Mouse (Mus musculus) spleen, adult 10 weeks (tissue): ENCODE data around the gene Gadl1. TPM values are rescaled to one million over a fixed set of nuclear protein-coding genes. Genes with fewer than 3 reads are reported as not detected.

ENCODE experiments used
- polyA plus RNA-seq: library from polyadenylated mRNA; stranded (reverse); fragments of 350-450 nt; fragmentation: Illumina TruSeq; extraction: RNeasy Lipid Tissue Mini Kit (QIAGEN cat#74804); gene quantifications from one replicate; pipeline ENCODE4 v1.2.3, GENCODE M21; 2015; ENCODE audit warnings: low replicate concordance; ENCODE audit not compliant: insufficient read depth

The Gadl1 gene
- not detected for polyA plus RNA-seq

GRCm38 (mm10) chr9:115909155-115909554 is at the start of gene Gadl1:
Gene Gadl1, plus strand, starts transcription at chr9:115909455.

